Mouse (Mus musculus) intestine, embryonic 14.5 days (tissue): ENCODE data around the gene Mlph. TPM values are rescaled to one million over a fixed set of nuclear protein-coding genes. Genes with fewer than 3 reads are reported as not detected.
A peak's percentile ranks its signal among the peaks of the same experiment; 100 is the strongest.

Experiments
- ATAC-seq: fragments of 200-750 bp; cut with Nextera tagmentation; replicated peaks from 2 replicates; pipeline ENCODE4 v1.8.0; 2017; ENCODE audit warnings: low read depth, moderate number of reproducible peaks, moderate TSS enrichment, moderate library complexity; ENCODE audit not compliant: low FRiP score, low TSS enrichment
- DNase-seq: peaks from one replicate; pipeline ENCODE4 v3.0.0-alpha.2; 2018; ENCODE audit warnings: low spot score
- H3K27ac ChIP-seq: fragments of 300-500 bp; sonication (generic); 2 replicates; pipeline ENCODE4 v1.5.1; 2014; ENCODE audit warnings: low read depth, mild to moderate bottlenecking, control low read depth
- H3K27me3 ChIP-seq: fragments of 300-500 bp; sonication (generic); replicated peaks from 2 replicates; pipeline ENCODE4 v1.6.1; 2014; ENCODE audit warnings: low read length, control low read depth; ENCODE audit not compliant: control insufficient read depth, insufficient read depth
- H3K36me3 ChIP-seq: fragments of 300-500 bp; sonication (generic); 2 replicates; pipeline ENCODE4 v1.6.1; 2014; ENCODE audit warnings: low read length, control low read depth; ENCODE audit not compliant: control insufficient read depth, insufficient read depth
- H3K4me1 ChIP-seq: fragments of 300-500 bp; sonication (generic); replicated peaks from 2 replicates; pipeline ENCODE4 v1.6.1; 2014; ENCODE audit warnings: low read length, control low read depth, mixed read lengths; ENCODE audit not compliant: control insufficient read depth, insufficient read depth
- H3K4me2 ChIP-seq: fragments of 300-500 bp; sonication (generic); 2 replicates; pipeline ENCODE4 v1.6.1; 2014; ENCODE audit warnings: low read length
- H3K4me3 ChIP-seq: fragments of 300-500 bp; sonication (generic); 2 replicates; pipeline ENCODE4 v1.5.1; 2014; ENCODE audit warnings: low read depth, low read length, control low read depth, mixed read lengths
- H3K9ac ChIP-seq: fragments of 300-500 bp; sonication (generic); 2 replicates; pipeline ENCODE4 v1.6.1; 2014; ENCODE audit warnings: mild to moderate bottlenecking, low read length
- H3K9me3 ChIP-seq: fragments of 300-500 bp; sonication (generic); 2 replicates; pipeline ENCODE4 v1.6.1; 2016; ENCODE audit warnings: low read length, control low read depth; ENCODE audit not compliant: control insufficient read depth
- WGBS: fragments of 180-500 bp; shearing (Covaris S2); extraction: QIAGEN DNeasy Blood & Tissue Kit; methylation state at CpG from one replicate; pipeline ENCODE4 v1.1.7; 2014; 5-methylcytosine and 5-hydroxymethylcytosine counted together
- polyA plus RNA-seq: library from polyadenylated mRNA; unstranded; fragments of >200 nt; fragmentation: Nextera tagmentation; extraction: Ambion mirVana; gene quantifications from 2 replicates; pipeline ENCODE4 v1.2.1, GENCODE M21; 2014

Mlph gene
- polyA plus RNA-seq, 1 experiment from 2014 or later = 0.96 TPM

DNA sequence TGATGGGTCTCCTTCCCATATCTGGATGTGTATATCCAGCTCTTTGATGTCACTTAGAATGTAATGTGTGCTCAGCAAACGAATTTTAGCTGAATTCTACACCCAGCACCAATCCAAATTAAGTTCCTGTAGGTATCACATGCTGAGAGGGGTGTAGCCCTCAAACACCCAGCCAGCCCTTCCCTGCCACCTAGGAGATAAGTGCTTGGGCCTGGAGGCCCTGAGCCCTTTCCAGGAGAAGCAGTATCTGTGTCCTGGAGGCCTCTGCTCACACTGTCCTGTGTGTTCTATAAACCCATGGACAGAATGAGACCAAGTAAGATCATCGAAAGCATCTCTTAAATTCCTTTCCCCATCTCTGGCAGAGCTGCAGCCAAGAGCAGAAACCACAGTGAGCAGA is 32.4 kb downstream of the Mlph start:
- H3K9ac ChIP-seq = no peak overlapping the region
- ATAC-seq (no peak), DNase-seq (no peak)
- no peak overlapping the region for H3K27ac ChIP-seq
- no peak overlapping the region for H3K4me2 ChIP-seq
- 70% methylated on average over 2 of the region's 2 CpGs for WGBS
- H3K9me3 ChIP-seq = no peaks in the 10 kb centered on the region
- H3K4me3 ChIP-seq = no peak overlapping the region
- no peaks in the 10 kb centered on the region for H3K27me3 ChIP-seq
- no peaks in the 10 kb centered on the region for H3K36me3 ChIP-seq
- no peaks in the 10 kb centered on the region for H3K4me1 ChIP-seq

DNA sequence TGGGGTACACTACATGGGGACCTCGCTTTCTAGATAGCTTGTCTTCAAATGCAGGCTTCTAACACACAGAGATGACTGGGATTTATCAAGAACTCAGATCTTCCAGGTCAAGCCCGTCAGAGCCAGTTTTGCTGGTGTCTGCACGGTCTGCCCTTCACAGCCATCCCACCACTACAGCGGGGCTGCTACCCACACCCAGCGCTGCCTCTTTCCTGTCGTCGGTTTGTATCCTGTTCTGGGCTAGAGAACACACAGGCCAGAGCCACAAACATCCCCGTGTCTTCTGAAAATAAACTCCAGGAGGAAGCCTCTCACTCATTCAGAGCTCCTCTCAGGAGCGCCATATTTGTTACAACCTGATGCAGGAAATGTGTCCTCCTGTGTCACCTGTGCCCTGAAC is 34.4 kb downstream of the Mlph start:
- Histone ChIP-seq H3K9me3 (no peaks in the 10 kb centered on the region), H3K27ac (no peak overlapping the region), H3K36me3 (no peaks in the 10 kb centered on the region), H3K27me3 (no peaks in the 10 kb centered on the region), H3K9ac (no peak overlapping the region), H3K4me2 (no peak overlapping the region), H3K4me1 (no peaks in the 10 kb centered on the region), H3K4me3 (no peak overlapping the region)
- DNase-seq = no peak
- no peak for ATAC-seq
- WGBS = 48% methylated on average over 9 of the region's 9 CpGs

DNA sequence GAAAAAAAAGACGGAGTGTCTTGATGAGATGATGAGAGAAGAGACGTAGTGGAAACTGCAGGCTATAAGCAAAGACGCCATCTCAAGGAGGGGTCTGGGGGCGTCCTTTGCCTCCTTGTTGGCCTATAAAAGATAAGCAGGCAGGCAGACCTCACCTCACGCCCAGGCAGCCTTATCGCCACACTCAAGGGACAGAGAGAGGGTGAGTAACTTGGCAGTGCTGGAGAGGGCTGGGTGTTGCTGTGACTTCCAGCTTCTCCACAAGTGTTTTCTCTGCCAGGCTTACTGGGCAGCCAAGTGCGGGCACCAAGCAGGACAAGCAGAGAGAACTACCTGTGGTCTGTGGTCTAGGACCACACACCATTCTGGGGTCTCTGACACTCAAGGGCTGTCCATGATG is 36.8 kb downstream of the Mlph start:
- no peak for ATAC-seq
- Histone ChIP-seq H3K36me3 (no peaks in the 10 kb centered on the region), H3K4me3 (no peak overlapping the region), H3K4me1 (no peaks in the 10 kb centered on the region), H3K4me2 (no peak overlapping the region), H3K9ac (no peak overlapping the region), H3K9me3 (no peaks in the 10 kb centered on the region), H3K27ac (no peak overlapping the region), H3K27me3 (no peaks in the 10 kb centered on the region)
- no peak for DNase-seq
- 73% methylated on average over 7 of the region's 7 CpGs for WGBS

DNA sequence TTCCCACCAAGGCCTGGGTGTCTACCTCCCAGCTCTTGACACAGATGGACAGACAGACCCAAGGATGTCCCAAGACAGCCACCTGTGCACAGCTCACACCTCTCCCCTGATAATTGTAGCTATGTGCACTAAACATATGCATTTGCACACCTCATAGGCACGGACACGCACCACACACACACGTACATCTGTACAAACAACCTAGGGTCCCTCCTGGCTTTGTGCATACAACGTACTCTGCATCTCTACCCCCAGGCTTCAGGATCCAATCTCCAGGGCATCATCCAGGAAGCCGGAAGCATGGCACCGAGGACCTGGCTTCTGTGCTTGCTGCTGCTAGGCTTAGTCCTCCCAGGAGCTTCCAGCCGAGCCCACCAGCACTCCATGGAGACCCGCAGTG is 37.9 kb downstream of the Mlph start, which contains the start of gene Prlh:
Gene Prlh (plus strand): TSS at position 301 of the 400 bp plus-strand sequence.
- no peak for ATAC-seq

DNA sequence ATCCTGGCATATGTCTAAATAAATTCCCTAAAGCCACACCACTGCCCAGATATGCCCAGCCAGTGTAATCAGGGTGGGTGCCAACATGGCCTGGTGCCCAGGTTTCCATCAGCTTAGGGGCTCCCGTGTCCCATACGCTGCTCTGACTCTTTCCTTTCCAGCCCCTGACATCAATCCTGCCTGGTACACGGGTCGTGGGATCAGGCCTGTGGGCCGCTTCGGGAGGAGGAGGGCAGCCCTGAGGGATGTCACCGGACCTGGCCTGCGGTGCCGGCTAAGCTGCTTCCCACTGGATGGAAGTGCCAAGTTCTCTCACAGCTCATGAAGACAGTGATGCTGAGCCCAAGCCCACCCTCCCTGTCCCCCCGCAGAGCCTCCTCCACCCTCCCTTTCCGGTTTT is 38.8 kb downstream of the Mlph start:
- H3K9me3 ChIP-seq = no peaks in the 10 kb centered on the region
- DNase-seq = no peak
- WGBS = 71% methylated on average over 11 of the region's 11 CpGs
- no peaks in the 10 kb centered on the region for H3K4me1 ChIP-seq
- no peak overlapping the region for H3K4me3 ChIP-seq
- H3K4me2 ChIP-seq = no peak overlapping the region
- no peaks in the 10 kb centered on the region for H3K27me3 ChIP-seq
- no peaks in the 10 kb centered on the region for H3K36me3 ChIP-seq
- H3K9ac ChIP-seq = no peak overlapping the region
- no peak for ATAC-seq
- H3K27ac ChIP-seq = no peak overlapping the region

More for the DNA sequence above, 37.9 kb downstream of the Mlph start, which contains the start of gene Prlh:
- 86% methylated on average over 8 of the region's 8 CpGs for WGBS
- H3K4me1 ChIP-seq = no peaks in the 10 kb centered on the region
- H3K27me3 ChIP-seq = no peaks in the 10 kb centered on the region
- DNase-seq = no peak
- no peak within 1 kb of the TSS for H3K27ac ChIP-seq
- no peaks in the 10 kb centered on the region for H3K9me3 ChIP-seq
- no peaks in the 10 kb centered on the region for H3K36me3 ChIP-seq
- no peak within 1 kb of the TSS for H3K4me2 ChIP-seq
- H3K9ac ChIP-seq = no peak within 1 kb of the TSS
- no peak within 1 kb of the TSS for H3K4me3 ChIP-seq

DNA sequence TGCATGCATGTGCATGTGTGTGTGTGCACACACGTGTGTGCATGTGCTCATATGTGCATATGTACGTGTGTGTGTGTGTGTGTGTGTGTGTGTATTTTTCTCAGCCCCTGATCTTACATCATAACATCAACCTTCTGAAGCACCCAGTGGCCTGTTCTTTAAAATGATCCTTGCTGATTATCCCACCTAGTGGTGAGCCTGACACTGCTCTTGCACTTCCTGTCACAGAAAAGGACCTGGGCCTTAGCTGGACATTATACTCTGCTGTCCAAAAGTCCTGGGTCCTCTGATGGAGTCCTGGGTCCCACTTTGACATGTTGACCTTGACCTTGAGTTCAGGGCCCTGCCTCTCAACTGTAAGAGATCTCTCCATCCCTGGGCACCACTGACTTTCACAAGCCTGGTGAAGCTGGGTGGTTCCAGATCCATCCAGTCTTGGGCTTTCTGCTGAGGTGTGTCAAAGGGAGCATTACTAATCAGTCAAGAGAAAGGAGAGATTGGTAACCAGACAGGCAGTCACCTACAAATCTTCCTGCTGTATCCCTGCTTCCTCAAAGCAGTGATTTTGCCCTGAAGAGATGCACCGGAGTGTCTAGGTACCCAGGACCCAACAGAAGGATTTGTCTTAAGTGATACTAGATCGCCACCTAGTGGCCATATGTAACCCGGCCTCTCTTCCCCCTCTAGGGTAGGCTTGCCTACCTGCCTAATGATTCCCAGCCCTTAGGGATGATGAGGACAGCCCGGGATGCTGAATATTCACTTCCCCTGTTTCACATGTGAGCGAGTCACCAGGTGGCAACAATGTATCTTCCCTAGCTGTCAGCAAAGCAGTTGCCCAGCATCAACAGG is 41.6 kb downstream of the Mlph start:
- no peaks in the 10 kb centered on the region for H3K9me3 ChIP-seq
- no peaks in the 10 kb centered on the region for H3K27me3 ChIP-seq
- H3K4me1 ChIP-seq = no peaks in the 10 kb centered on the region
- H3K27ac ChIP-seq = no peak overlapping the region
- no peak overlapping the region for H3K4me3 ChIP-seq
- H3K9ac ChIP-seq = no peak overlapping the region
- WGBS = 26% methylated on average over 7 of the region's 7 CpGs
- DNase-seq (peak; percentile 88), ATAC-seq (peak; percentile 83)
- no peak overlapping the region for H3K4me2 ChIP-seq
- no peaks in the 10 kb centered on the region for H3K36me3 ChIP-seq

DNA sequence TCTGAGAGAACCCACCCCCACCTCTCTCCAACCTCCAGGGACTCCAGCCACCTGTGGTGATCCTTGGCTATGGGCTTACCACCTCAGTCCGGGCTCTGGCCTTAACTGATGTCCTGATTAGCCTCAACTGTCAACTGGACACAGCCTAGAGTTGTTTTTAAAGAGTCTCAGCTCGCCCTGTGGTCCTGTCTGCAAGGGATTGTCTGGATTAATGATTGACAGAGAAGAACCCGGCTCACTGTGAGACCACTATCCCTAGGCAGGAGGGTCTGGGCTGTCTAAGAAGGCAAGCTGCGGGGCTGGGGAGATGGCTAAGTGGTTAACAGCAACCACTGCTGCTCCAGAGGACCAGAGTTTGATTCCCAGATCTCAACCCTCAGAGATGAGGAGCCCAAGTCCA is 47.6 kb downstream of the Mlph start:
- no peak; the same call in 1 of the 2 replicates for ATAC-seq
- no peak overlapping the region for H3K27ac ChIP-seq

DNA sequence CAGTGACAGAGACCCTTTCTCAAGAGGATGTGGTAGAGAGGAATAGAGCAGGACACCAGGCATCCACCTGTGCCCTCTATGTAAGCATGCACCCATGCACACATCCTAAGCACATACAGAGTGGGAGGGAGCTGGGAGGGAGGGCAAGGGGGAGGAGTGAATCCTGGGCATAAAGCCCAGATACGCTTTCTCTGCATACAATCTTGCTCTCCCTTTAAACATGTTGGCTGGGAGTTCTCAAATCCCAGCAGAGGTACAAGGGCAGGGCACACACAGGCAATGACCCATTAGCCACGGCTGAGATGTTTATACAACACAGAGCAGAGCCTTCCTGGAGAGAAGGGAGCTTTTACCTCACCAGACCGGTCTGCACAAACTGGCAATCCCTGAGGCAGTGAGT is 48.1 kb downstream of the Mlph start:
- DNase-seq = no peak
- Histone ChIP-seq H3K9me3 (no peaks in the 10 kb centered on the region), H3K4me2 (no peak overlapping the region), H3K36me3 (no peaks in the 10 kb centered on the region), H3K27me3 (no peaks in the 10 kb centered on the region), H3K4me1 (peaks cover 15% of the 10 kb centered on the region), H3K4me3 (no peak overlapping the region), H3K27ac (no peak overlapping the region), H3K9ac (no peak overlapping the region)
- WGBS = 6% methylated on average over 3 of the region's 3 CpGs
- peak; percentile 28; the same call in 1 of the 2 replicates for ATAC-seq

More for the DNA sequence above, 47.6 kb downstream of the Mlph start:
- H3K9ac ChIP-seq = no peak overlapping the region
- WGBS = 27% methylated on average over 4 of the region's 4 CpGs
- no peaks in the 10 kb centered on the region for H3K36me3 ChIP-seq
- H3K9me3 ChIP-seq = no peaks in the 10 kb centered on the region
- no peaks in the 10 kb centered on the region for H3K27me3 ChIP-seq
- H3K4me1 ChIP-seq = peaks cover 15% of the 10 kb centered on the region
- no peak overlapping the region for H3K4me3 ChIP-seq
- no peak overlapping the region for H3K4me2 ChIP-seq
- no peak for DNase-seq

DNA sequence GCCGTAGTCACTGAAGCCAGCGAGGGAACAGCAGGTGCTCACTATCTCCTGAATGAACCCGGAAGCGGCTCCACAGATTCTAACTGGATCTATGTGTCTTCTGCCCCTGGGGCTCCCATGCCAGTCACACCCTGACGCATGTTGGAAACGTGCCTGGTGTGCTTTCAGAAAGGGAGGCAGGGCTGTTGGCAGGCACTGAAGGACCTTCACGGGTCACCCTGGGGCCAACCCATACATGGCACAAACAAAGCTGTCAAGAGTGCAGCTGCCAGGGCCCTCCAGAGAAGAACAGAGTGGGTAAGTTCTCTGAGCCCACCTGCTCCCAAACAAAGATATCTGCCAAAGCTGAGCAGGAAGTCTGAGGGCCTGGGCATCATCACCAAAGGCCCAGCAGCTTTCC is 52.7 kb downstream of the Mlph start:
- no peaks in the 10 kb centered on the region for H3K27me3 ChIP-seq
- no peaks in the 10 kb centered on the region for H3K9me3 ChIP-seq
- H3K36me3 ChIP-seq = no peaks in the 10 kb centered on the region
- no peak overlapping the region for H3K4me3 ChIP-seq
- H3K4me2 ChIP-seq = peak overlapping the region; percentile 41; the same call in 1 of the 2 replicates
- ATAC-seq (no peak), DNase-seq (no peak)
- no peak overlapping the region for H3K27ac ChIP-seq
- H3K9ac ChIP-seq = no peak overlapping the region
- 66% methylated on average over 7 of the region's 7 CpGs for WGBS
- peaks cover 26% of the 10 kb centered on the region for H3K4me1 ChIP-seq
